Mouse (Mus musculus): ENCODE results near the gene Stk38.

Stk38 gene

DNA sequence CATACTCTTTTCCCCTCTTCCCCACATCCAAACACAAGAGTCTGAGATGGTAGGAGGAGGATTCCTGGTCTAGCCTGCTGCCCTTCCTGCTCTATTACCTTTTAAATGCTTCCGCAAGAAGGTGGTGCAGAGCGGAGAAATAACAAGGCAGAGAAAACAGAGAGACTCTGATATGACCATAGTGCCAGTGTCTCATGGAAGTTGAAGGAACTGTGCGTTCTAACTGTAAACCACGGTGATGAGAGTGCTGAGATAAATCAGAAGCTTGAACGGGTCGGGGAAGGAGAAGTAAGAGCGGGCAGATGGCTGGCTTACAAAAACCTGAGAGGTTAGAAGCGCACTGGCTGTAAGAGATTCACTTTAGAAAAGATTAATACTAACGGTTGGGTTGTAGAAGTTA, 53.4 kb downstream of the Stk38 start:
- no peak for DNase-seq (ENCODE audit: low spot score in 2 of 2)

DNA sequence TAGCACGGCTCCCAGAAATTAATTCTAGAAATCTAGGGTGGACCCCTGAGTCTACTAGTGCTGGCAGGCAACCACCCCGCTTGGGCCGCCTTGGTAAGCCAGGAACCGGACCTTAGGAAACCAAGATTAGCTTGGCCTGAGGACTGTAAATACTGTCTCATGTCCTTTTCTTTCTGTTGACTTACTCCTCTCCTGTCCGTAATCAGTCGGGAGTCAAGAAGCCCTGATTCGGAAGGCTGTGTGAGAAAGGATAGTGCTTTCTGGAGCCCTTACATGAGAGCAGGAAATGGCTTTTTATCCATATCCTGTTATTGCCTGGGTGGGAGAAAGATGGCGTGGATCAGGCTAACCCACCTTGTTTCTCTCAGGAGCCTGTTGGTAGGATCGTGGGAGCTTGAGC, 54.5 kb downstream of the Stk38 start:
- no peak for DNase-seq (ENCODE audit: low spot score in 2 of 2)

GRCm38 (mm10) chr17:28951831-28952799, 55.7 kb downstream of the Stk38 start, which contains the start of gene Kctd20:
TSS of gene Kctd20 (plus strand) at chr17:28951950.
- DNase-seq (ENCODE audit: low spot score in 2 of 2): peak; percentile 94 to 95

GRCm38 (mm10) chr17:28950751-28951150, 57.0 kb downstream of the Stk38 start:
- no peak for DNase-seq (ENCODE audit: low spot score in 2 of 2)

- no peak for DNase-seq (ENCODE audit: low spot score in 2 of 2)
Observed at GRCm38 (mm10) chr17:28948661-28949060, 59.1 kb downstream of the Stk38 start.

DNA sequence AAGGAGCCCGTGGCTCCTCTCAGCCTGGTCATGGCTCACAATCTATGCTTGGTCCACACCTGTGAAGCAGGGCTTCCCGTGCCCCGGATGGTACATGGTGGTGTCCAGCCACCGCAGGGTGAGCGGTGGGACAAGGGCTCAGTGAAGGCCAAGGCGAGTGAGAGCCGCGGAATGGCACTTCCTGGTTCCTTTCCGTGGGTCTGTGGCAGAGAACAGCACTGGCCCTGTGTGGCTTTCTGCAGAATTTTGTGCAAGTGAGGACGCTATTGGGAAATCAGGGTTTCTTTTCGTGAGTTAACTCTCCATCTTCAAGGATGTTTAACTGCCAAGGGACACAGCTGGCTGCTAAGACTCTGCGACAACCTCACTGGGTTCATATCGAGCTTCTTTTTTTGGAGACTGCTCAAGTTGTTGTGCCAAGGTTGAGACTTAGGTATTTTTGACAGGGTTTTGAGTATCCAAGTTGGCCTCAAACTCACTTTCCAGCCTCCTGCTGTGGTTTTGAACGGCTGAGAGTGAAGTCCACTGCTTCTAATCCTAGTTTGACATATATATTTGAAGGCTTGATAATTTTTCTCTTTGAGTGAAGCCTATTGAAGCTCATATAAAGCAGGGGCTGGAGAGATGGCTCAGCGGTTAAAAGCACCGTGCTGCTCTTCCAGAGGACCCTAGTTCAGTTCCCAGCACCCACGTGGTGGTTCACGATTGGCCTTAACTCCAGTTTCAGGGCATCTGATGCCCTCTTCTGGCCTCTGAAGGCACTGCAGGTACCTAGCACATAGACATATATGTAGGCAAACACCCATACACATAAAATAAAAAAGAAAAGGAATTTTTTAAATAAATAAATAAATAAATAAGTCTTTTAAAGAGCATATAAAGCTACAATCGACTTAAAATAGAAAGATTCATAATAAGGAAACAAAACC, 60.5 kb downstream of the Stk38 start:
- DNase-seq (ENCODE audit: low spot score in 2 of 2): no peak

DNA sequence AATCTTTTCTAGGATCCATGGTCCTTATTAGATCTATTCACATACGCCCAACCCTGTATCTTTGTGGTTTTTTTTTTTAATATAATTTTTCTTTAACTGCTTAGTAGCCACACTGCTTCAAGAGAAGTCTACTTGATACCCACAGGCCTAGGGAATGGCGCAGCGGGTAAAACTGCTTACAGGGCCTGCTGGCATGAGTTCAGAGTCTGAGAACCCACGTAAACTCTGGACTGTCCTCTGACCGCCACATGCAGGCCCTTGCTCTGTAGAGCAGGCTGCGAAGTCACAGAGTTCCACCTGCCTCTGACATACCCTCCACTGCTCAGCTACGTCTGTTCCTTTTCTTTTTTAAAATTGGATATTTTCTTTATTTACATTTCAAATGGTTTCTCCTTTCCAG, 63.3 kb downstream of the Stk38 start:
- DNase-seq (ENCODE audit: low spot score in 2 of 2): no peak

GRCm38 (mm10) chr17:28943740-28944139, 64.1 kb downstream of the Stk38 start, which contains the start of gene Pxt1:
TSS of gene Pxt1 (minus strand) at chr17:28943840.
- no peak for DNase-seq (ENCODE audit: low spot score in 2 of 2)

GRCm38 (mm10) chr17:28942101-28942500, 65.7 kb downstream of the Stk38 start:
- DNase-seq (ENCODE audit: low spot score in 2 of 2): peak in 1 of 2 experiments; percentile 42

- no peak for DNase-seq (ENCODE audit: low spot score in 2 of 2)
Observed at GRCm38 (mm10) chr17:28940776-28941555, 66.8 kb downstream of the Stk38 start.

- DNase-seq (ENCODE audit: low spot score in 2 of 2): peak; percentile 71 to 85
Observed at GRCm38 (mm10) chr17:28936622-28937345, 71.0 kb downstream of the Stk38 start.

DNA sequence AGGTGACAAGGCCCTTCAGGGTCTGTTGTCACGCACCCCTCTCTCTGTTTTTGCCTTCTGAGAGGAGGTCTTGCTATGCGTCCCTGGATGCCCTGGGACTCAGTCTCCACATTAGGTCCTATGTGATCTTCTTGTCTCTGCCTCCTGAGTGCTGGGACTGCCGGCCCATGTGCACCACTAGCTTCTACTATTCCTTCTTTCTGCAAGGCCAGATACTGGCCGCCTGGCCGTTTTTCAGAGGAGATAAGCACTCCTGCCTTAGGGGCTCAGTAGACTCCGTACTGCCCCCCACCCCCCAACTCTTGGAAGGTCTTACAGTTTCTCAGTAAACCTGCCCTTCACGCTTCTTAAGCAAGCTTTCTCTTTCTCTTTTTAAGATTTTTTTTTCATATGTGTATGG, 71.7 kb downstream of the Stk38 start:
- DNase-seq (ENCODE audit: low spot score in 2 of 2): no peak

GRCm38 (mm10) chr17:28934120-28934916, 73.5 kb downstream of the Stk38 start:
- DNase-seq (ENCODE audit: low spot score in 2 of 2): no peak

- DNase-seq (ENCODE audit: low spot score in 2 of 2): no peak
Observed at GRCm38 (mm10) chr17:28932274-28932673, 75.5 kb downstream of the Stk38 start.

DNA sequence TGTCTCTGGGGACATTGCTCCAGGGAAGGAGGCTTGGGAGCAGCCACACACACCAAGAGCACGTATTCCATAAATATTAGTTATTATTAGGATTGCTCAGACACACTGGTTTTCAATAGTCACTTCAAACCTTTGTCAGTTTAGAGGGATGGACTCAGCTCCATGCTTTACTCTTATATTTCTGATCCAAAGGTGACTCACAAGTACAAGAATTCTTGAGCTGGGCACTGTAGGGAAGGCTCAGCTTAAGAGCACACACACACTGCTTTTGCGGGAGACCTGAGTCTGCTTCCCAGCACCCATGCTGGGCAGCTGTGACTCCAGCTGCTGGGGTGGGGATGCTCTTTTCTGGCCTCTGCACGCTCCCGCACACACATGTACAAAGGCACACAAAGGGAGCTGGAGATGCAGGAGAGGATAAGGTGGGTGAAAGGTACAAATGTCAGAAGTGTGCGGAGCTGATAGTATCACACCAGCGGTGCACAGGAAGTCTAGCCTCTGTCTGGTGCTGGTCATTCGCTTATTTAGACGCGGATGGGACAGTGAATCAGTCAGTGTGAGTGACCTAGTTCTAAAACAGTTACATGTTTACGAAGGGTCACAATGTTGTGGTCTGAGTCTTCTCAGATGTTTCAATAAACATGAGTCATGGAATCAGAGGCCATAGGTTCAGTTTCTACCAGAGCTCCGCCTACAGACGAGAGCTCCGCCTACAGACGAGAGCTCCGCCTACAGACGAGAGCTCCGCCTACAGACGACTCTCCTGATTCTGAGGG, 76.2 kb downstream of the Stk38 start:
- DNase-seq (ENCODE audit: low spot score in 2 of 2): no peak

DNA sequence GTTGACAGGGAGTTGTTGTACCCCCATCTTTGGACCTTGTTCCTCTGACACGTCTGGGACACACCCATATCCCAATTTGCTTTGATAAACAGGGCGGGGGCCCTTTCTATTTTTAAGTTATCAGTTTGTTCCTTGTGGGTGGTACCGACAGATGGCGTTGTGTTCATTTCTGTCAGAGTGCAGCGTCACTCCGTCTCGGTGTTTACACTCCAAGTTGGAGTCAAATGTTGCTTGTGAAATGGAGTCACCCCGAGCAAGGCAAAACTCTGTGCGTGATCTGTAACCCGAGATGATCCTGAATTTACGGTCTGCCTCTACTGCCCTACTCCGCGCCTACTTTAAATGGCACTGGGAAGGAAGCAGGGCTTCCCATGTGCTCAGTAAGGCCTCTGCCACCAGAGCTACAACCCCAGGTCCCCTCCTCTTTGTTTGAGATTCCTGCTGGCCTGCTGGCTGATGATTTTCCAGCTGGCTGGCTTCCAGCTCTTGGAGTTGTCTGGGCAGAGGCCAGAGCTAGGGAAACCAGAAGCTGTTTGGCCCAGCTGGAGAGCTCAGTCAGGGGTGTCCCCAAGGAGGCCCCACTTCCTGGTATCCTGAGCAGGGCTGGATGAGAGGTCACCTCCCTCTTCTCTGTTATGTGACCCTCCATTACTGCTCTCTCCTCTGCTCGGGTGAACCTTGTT, 77.3 kb downstream of the Stk38 start:
- peak; percentile 50 to 65 for DNase-seq (ENCODE audit: low spot score in 2 of 2)

DNA sequence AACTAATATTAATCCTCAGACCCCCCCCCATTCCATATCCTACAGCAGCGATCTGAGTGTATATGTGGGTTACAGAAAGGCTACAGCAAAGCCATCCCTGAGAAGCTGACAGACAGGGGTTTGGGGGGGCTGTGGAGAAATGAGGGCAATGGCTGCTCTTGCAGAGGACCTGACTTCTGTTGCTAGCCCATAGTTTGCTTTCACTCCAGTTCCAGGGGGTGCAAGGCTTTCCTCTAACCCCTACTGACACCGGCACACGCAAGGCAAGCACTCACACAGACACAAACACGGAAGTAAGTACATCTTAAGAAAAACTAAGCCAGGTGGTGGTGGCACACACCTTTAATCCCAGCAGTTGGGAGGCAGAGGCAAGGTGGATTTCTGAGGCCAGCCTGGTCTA, 78.4 kb downstream of the Stk38 start:
- DNase-seq (ENCODE audit: low spot score in 2 of 2): no peak

DNA sequence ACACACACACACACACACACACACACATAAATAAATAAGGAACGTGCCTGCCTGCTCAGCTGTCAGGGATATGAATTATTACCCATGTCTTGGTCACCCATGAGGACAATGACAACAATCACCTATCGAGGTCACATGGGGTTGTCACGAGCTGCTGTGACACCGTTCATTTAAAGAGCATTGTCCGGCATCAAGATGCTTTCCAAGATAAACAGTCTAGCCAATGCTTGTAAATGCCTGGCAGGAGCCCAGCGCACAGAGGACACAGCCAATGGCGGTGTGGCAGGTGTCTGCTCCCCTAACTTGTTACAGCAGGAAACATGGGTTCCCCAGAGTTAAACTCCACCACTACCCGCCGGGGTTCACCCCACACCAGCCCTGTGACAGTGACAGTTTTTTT, 79.8 kb downstream of the Stk38 start:
- no peak for DNase-seq (ENCODE audit: low spot score in 2 of 2)
